Mouse (Mus musculus) kidney, adult 2 months (tissue): ENCODE data around the gene Cd248.

ENCODE experiments used
- CTCF ChIP-seq: fragments of 200-500 bp; conservative IDR thresholded peaks from 2 replicates; pipeline ENCODE4 v1.5.1; 2011; ENCODE audit warnings: low read depth, mild to moderate bottlenecking, control low read depth, low read length, moderate library complexity, mixed read lengths; ENCODE audit not compliant: insufficient read depth, insufficient read length
- POLR2A ChIP-seq: fragments of 200-500 bp; IDR thresholded peaks from one replicate; pipeline ENCODE4 v1.6.1; 2011; ENCODE audit warnings: low read depth, low read length, control low read depth

DNA sequence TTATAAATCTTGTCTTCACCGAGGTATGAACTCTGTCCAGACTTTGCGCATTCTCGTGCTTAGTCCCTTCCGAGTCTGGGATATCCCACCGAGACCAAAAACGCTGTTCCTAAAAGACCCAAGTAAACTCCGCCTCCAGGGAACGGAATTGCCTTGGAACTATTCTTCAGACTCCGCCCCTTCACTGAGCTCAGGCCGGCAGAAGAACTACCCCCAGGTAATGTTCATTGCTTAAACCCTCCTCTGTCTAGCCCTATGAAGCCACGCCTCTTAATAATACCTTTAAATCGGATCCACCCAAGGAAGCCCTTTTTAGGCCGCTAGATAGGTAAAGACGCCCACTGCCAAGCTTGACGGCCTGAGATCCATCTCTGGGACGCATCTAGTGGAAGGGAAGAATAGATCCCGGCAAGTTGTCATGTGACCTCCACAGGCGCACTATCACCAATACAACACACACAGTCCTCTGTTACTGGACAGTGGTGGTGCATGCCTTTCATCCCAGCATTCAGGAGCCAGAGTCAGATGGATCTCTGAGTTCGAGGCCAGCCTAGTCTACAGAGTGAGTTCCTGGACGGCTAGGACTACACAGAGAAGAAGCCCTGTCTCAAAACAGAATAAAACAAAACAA lies 4.6 kb downstream of the Cd248 start:
- TF ChIP-seq CTCF (no peak), POLR2A (no peak)
